Mouse (Mus musculus) ovary, postnatal 10 days (tissue): ENCODE measurements around the gene Cd2ap.
"Not testable (repeated sequence)": the region's sequence is repeated elsewhere in the genome, so short reads cannot be mapped to it uniquely, and the experiment has no call there.

Experiments used
- DNase-seq: peaks from one replicate; pipeline ENCODE4 v3.0.0; 2022; ENCODE audit warnings: low spot score

Gene Cd2ap

DNA sequence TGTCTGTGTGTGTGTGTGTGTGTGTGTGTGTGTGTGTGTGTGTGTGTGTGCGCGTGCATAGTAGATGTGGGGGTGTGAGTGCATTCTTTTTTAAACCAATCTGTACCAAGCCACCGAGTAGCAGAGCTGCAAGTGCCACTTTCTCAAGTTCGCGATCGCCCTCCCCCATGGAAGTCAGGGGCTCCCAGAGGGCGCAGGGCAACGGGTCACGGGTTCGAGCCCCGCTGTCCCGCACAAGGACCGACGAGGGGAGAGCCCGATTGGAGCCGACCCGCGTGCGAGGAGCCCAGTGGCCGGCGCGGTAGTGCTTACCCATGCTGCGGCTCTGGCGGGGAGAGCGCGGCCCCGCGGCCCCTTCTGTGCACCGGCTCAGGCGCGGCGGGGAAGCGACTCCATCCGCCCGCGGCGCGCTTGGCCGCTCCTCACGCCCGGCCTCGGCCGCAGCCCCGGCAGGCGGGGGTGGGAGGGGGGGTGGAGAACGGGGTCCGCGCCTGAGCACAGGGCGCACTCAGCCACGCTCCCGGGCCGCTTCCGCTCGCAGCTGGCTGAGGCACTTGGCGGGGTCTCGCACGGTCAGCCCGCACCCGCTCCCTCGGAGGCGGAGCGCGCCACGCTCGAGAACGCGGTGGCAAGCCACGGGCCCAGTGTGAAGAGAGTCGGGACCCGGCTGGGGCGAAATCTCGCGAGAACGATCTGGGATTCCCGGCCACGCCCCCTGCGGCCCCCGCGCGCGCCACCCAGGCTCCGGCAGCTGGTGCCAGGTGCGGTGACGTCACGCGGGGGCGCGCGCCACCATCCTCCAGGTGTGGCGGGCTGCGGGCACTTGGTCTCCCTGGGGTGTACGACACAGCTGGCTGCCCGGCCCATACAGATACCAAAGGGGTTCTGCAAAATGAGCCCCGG, at the start of gene Cd2ap:
Gene Cd2ap (minus strand): TSS at position 665 of the 903 bp plus-strand sequence.
- peak; percentile 97 for DNase-seq

DNA sequence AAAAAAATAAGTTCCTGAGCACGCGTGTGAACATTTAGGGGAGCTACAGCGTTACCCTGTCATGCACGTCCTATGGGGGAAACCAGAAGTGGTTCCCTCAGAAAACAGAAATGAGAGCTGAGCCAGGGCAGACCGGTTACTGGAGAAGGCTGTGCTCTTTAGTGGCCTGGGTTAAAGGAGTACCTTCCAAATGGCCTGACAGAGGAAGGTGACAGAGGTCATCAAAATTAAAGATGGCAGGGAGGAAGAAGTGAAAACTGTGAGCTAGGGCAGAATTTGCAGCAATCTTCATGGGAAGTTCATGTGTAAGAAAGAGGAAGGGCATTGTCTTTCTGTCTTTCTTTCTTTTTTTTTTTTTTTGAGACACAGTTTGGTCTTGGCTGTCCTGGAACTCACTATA, 48.3 kb upstream of the Cd2ap start:
- no peak for DNase-seq

DNA sequence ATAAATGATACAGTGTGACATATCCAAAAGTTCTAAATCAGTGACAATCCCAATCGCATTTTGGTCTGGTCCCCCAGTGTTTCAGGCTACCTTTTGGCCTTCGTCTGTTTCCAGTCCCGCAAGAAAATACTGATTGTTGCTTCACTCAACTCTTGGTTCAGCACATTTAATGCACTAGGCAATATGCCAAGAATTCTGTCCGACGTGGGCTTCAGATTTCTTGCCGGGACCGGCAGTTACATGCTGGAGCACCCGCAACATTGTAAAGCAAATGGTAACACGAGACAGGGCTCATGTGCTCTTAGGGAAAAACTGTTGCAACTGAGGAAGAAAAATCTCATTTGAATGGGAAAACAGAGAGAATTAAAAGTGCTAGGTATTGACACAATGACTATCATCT, 42.3 kb upstream of the Cd2ap start:
- no peak for DNase-seq

DNA sequence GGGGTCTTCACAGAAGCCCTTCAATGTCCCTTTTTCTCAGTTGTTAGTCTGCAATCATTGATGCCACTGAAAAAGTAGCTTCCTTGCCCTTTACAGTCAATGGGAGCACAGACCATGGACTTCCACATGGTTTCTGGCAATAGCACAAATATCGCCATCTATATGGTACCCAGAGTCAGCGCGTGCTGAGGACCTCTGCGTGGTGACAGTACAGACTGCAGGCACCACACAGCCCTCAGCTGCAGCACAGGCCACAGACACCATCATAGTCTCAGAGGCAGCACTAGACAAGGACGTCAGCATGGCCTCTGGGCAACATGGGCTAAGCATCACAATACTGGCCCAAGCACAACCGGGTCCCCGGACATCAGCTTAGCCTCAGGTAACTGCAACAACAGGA, 38.3 kb upstream of the Cd2ap start:
- no peak for DNase-seq

DNA sequence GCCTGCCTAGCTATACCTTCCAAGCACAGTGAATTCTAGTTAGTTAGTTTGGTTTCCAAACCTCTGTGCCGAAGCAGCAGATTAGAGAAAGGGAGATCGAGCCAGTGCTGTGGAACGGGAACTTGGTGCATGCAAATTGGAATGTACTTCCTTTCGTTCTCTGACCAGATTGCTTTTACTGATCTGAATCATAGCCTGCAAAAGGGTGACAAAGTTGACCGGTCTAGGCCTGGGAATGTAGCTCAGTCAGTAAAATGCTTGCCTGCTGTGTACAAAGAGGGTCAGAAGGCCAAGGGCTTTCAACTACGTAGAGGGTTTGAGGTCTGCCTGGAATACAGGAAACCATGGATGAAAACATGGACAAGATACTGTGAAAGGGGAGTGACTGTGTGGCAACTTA, 35.7 kb upstream of the Cd2ap start:
- no peak for DNase-seq

DNA sequence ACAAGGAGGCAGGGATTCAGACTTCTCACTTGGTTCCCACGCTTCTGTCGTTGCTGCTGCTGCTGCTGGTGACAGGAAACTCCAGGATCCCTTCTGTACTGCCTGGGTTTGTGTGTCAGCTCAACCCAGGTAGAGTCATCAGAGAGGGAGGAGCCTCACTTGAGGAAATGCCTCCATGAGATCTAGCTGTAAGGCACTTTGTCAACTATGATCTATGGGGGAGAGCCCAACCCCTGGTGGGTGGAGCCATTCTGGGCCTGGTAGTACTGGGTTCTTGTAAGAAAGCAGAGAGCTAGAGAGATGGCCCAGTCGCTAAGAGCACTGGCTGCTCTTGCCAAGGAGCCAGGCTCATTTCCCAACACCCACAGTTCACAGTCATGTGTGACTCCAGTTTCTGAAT, 34.0 kb upstream of the Cd2ap start:
- no peak for DNase-seq

DNA sequence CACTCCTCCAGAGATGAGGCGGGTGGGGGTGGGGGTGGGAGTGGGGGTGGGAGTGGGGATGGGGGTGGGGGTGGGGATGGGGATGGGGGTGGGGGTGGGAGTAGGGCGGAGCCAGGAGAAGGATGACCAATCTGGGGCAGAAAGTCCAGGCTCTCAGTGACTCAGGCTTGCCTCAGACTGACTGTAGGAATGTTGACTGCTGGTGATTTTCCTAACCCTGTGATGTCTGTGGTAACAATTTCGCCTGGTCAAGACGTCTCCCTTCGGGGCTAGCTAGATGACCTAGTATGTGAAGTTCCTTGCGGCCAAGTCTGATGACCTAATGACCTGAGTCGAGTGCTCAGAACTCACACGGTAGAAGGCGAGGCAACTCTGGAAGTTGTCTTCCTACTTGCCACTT, 32.9 kb upstream of the Cd2ap start:
- no peak for DNase-seq

DNA sequence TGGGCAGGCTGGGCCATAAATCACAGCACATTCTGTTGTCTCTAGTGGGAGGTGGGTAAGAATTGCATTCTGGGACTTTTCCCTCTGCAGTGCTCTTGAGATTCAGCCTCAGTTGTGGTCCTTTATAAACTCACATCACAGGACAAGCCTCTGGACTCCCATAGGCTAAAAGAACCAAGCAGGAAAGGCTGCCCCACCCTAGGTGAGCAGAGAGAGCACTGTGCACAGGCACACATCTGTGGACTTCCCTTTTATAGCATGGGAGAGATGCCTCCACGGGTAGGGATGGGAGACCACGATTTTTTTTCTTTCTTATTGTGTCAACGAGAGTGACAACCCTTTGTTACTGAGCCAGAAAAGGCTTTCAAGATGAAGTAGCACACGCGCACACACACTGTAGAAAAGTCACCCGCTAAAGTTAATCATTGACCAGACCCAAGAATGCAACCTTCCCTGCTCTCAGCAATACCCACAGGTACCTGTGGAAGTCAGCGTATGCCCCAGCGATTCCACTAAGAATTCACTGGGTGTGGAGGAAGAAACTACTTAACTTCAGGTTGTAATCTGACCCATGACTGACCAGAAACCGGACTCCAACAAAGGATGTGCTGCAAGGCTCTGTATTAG, 32.4 kb upstream of the Cd2ap start:
- DNase-seq, result no peak

DNA sequence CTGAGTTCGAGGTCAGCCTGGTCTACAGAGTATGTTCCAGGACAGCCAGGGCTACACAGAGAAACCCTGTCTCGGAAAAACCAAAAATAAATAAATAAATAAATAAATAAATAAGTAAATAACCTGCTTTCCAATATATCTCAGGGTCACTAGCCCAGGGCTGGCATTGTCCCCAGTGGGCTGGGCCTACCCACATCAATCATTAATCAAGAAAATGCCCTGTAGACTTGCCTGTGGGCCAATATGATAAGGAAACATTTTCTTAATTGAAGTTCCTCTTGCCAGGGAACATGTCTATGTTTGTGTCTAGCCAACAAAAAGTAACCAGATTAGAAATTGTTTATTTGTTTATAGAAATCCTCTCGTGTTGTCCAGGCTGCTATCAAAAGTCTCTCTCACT, 31.7 kb upstream of the Cd2ap start:
- no peak for DNase-seq

DNA sequence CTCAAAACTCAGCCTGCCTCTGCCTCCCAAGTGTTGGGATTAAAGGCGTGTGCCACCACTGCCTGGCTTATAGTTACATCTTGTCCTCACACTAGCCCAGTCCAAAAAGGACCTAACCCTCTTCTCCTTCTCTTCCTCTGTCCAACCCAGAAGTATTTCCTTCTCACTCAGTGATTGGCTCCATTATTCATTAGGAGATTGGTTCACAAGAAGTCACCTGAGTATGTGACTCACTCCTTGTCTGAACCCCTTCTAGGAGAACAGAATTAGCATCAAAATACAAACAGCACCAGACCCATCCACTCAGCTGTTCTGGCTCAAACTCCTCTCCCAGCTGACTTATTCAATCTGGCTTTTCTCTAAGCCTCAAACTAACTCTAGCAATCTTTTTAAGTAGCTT, 30.0 kb upstream of the Cd2ap start:
- not testable (repeated sequence) for DNase-seq

DNA sequence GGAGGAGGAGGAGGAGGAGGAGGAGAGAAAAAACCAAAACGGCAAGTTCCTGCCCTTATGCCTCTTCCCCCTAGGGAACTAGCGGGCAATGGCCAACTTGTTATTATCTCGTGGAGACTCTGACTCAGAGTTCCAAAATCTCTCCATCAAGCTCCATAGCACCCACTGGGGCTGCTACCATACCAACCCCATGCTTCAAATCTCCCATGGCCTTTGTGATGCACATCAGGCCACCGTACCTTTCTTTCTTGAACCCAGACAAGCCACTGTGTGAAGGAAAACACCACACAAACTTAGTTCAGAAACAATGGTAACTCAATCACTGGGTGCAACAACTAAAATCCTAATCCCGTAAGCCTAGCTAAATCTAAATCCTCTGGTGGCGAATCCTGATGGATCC, 29.5 kb upstream of the Cd2ap start:
- DNase-seq, result no peak

DNA sequence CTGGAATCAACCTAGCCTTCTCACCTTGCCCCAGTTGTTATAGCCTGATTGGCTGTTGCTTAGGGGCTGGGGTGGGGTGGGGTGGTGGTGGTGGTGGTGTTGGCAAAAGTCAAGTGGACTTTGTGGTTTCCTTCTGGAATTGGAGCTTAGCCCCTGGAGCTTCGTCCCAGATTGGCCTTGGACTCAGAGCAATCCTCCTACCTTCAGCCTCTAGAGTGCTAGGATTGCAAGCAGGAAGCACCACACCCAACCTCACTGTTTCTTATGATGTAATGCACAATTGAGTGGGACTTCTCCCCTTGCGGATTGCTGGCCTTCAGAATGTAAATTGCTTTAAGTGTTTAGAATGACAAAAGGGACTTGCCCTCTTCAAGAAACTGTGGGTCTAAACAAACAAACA, 24.3 kb upstream of the Cd2ap start:
- DNase-seq, result no peak

DNA sequence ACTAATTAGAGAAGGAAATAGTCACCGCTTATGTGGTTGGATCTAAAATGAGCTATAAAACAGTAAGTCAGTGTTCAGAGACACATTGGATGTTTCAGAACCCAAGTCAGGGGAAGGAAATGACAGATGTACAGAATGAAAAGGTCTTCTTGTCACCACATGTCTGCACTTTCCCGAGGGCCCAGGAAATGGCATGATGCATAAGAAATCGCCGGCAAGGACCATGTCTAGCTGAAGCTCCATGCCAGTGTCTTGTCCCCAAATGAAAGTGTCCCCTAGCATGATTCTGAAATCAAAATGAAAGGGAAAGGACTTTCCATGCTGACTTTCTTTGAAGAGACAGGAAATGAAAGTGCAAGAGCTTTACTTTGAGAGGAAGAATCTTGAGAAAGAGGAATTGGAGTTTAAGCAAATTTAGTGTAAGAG, 10.8 kb upstream of the Cd2ap start:
- no peak for DNase-seq

DNA sequence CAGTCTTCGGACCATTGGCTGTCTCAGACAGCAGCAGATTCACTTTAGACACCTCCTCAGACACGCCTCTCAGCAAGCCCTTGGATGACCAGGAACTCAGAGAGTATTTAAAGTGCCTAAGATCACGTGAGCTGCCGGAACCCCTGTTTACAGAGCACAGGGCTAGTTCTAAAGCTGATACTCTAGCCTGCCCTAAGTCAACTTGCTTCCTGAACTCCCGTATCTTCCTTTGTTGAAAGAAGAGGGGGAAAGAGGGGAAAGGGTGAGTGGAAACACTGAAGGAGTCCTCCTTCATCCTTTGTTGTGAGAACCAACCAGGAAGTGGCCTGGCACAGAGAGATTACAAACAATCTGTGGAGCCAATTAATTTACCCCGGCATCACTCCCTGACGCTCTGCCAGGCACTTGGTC, 8.6 kb upstream of the Cd2ap start:
- DNase-seq, result no peak

DNA sequence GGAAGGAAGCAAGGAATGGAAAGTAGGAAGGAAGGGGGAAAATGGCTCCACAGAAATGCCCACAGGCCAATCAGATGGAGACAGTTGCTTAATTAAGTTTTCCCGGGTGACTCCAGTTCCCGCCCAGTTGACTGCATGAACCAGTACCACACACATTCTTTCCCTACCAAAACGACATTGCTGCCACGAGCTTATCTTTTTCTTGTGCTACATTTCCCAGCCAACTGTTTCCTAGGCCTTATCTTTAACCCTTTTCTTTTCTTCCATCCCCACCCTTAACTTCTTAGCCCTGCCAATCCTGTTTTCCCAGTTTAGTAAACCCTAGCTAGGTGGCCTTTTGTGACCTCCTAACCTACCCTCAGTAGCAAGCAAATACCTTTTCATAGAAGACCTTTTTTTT, 7.9 kb upstream of the Cd2ap start:
- no peak for DNase-seq

DNA sequence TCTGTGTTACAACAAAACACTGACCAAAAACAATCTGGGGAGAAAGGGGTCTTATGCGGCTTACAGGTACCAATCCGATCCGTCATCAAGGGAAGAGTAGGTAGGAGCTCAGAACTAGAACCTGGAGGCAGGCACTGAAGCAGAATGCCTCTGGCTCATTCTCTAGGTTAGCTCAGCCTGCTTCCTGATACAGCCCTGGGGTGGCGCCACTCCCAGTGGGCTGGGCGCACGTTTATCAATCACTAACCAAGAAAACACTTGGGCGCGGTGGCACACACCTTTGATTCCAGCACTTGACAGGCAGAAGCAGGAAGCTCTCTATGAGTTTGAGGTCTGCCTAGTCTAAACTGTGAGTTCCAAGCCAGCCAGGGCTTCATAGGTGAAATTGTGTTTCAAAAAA, 7.3 kb upstream of the Cd2ap start:
- DNase-seq, result no peak

DNA sequence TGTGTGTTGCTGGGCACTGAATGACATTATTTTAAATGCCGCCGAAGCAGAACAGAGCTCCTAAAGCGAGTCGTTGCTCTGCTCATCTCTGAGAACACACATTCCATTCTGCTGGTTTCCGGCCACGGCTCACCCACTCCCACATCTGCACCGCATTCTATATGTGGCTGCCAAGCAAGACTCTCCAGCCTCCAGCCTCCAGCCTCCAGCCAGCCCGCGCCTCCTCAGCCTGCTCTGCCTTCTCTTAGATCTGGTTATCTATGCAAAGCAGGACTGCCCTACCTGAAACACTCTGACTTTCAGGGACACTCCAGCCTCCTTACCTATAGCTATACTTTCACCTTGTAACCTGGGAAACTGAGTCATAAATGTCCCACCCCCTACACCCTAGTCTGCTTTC, 6.8 kb upstream of the Cd2ap start:
- DNase-seq, result no peak

DNA sequence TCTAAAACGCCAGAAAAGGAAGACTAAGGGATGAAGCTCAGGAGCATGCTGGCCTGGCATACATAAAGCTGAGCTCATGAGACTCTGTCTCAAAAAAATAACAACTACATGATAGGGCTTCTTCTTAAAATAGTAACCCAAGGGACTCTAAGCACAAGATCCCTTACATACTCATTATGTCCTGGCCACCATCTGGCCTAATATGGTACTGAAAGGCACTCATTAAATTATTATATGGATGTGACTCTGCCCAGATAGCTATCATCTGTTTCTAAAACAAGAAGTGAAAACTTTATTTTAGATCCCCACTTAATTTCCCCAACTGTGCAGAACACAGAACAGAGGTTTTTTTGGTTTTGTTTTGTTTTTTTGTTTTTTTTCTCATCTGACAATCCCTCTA, 6.4 kb upstream of the Cd2ap start:
- DNase-seq, result no peak

DNA sequence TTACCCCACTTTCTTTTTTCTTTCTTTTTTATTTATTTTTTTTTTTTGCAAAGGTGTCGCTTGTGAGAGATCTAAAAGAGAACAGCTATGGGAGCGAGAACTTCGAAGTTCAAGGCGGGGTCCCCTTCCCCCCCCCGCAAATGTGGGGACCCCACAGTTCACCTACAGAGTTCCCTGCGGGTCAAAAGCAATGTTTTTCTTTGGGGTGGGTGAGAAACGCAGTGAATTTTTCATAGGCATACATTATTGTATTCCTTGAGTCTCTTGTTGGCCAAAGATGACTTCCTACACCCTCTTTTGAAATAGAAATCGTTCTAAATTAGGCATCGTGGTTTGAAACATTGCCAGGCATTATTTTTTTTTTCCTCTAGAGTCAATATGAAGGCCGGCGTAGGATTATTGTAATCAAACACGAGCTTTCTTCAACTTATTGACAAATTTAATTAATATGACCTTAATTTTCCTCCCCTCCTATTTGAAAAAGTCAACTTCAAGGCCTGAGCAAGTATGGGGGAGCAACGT, 500 bp upstream of the Cd2ap start:
- no peak for DNase-seq

DNA sequence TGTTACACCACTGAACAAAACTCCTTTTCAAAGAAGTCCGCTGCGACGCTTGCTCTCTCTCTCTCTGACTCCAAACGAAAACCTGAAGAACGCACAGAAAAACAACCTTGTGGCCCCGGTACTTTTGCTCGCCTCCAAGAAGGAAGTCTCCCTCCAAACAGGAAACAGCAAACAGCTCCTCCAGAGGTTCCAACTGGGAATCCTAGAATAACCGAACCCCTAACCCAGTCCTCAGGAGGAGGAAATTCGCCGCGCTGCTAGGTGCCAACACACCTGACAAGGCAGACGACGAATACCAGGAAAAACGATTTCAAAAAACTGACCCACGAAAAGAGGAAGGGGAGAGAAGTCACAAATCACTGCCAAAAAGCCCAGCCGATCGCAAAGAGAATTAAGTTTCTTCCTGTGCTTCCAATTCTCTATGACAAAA, 879 bp downstream of the Cd2ap start:
- peak; percentile 22 for DNase-seq

DNA sequence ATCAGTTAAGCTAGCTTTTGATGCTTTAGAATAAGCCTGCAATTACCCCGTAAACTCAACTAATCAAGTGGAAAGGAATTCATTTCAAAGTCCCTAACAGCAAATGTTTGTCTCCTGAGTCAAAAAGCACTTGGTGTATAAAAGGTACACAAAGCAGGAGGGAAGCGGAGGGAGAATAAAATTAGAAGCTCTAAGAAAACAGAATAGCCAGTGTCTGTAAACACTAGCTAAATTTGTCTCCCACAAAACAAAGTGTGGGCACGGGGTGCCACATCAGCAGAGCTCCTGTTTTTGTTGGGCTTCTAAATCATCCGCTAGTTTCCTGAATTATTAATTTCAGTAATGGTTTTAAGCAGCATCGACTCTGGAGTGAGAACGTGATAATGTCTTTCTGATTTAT, 1.4 kb downstream of the Cd2ap start:
- no peak for DNase-seq

DNA sequence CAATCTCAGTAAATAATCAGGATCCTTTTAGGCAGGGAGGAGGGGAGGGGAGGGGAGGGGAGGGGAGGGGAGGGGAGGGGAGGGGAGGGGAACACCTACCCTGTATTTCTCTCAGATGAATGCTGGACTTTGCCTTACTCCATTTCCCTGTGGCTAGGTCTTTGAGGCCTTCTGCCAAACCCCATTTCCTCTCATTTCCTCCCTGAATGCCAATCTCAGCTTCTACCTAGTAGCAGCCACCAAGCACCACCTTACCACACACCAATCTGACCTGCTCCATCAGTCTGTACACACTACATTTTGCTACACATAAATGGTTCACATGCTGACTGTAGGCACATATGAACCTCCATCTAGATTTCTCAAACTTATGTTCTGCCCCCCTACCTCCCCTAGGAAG, 6.0 kb downstream of the Cd2ap start:
- DNase-seq, result no peak

DNA sequence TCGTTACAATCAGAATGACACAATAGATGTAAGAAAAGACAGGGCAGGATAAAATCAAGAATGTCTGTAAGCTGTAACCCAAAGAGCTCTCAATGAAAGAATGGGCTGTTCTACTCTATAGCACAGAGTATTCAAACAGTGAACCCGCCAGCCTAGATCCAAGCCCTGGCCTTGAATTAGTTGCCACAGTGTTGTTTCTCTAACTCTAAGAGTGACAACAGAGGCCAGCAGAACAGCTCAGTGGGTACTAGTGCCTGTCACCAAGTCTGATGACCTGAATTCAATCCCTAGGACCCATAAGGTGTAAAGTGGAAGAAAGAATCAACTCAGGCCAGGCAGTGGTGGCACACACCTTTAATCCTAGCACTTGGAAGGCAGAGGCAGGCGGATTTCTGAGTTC, 13.3 kb downstream of the Cd2ap start:
- DNase-seq, result no peak

DNA sequence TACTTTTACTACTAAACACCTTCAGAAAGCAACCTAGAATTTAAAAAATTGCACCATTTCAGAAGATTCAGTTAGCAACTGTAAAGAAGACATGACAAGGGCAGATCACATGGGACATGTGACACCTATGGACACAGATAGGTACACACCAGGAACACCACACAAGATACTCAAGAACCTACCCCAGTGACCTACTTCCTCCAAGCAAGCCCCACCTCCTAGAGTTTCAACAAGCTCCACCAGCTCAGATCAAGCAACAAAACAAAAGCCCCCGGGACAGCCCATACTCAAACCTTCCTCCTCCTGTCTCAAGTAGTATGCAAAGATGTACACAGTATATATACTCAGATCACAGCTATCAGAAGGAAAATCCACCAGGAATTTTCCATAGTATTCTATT, 16.1 kb downstream of the Cd2ap start:
- DNase-seq, result no peak
